In genomic region chr12:108511009-108511408, GRCm38 (mm10) we compare ENCODE assay signal across 9 mouse cellular contexts. TPM values are rescaled to one million over a fixed set of nuclear protein-coding genes. Genes with fewer than 3 reads are reported as not detected.
A peak's percentile ranks its signal among the peaks of the same experiment; 100 is the strongest.
DNase-seq lines count a peak whose midpoint lies in the region; ATAC-seq and TF ChIP-seq lines count a peak whose summit lies in the region.
"Had no signal": no experiment of that assay in that cellular context is flagged by ENCODE, and none has a peak within 500 bp of the region (broad histone marks: within the 10 kb centered on the region; RNA-seq: fewer than 3 reads in every experiment).

No protein-coding gene starts in this region.

- no peak for ATAC-seq in heart, postnatal 0 days (ENCODE audit: insufficient read depth, low read depth)
- no peak for ATAC-seq in forebrain, embryonic 12.5 days (ENCODE audit: low FRiP score)

- no peak overlapping the region for H3K4me3 ChIP-seq in heart, postnatal 0 days (ENCODE audit: low read depth, low read length)
- no peak overlapping the region for H3K4me3 ChIP-seq in forebrain, embryonic 12.5 days (replicated peaks)
- H3K4me3 ChIP-seq: heart, embryonic 15.5 days had no signal

- H3K9me3 ChIP-seq in heart, postnatal 0 days (replicated peaks; ENCODE audit: control insufficient read depth, low read length) = no peaks in the 10 kb centered on the region
- H3K9me3 ChIP-seq in forebrain, embryonic 12.5 days = no peaks in the 10 kb centered on the region
- H3K9me3 ChIP-seq: heart, embryonic 15.5 days had no signal

- no peaks in the 10 kb centered on the region for H3K27me3 ChIP-seq in heart, postnatal 0 days (ENCODE audit: control insufficient read depth, insufficient read depth, low read length)
- no peaks in the 10 kb centered on the region for H3K27me3 ChIP-seq in forebrain, embryonic 12.5 days
- H3K27me3 ChIP-seq: heart, embryonic 15.5 days had no signal

- H3K9ac ChIP-seq in heart, postnatal 0 days (replicated peaks; ENCODE audit: low read depth, low read length) = no peak overlapping the region
- no peak overlapping the region for H3K9ac ChIP-seq in forebrain, embryonic 12.5 days
- H3K9ac ChIP-seq: heart, embryonic 15.5 days had no signal

- no peak overlapping the region for H3K4me2 ChIP-seq in heart, postnatal 0 days (ENCODE audit: low read depth, low read length)
- no peak overlapping the region for H3K4me2 ChIP-seq in forebrain, embryonic 12.5 days
- H3K4me2 ChIP-seq: heart, embryonic 15.5 days had no signal

- no peak for TF ChIP-seq EP300 in heart, postnatal 0 days (IDR thresholded peaks at IDR 0.05; ENCODE audit: low read depth)

- peak; percentile 57 for TF ChIP-seq CTCF in heart, postnatal 0 days (IDR thresholded peaks at IDR 0.05; ENCODE audit: low read depth)

- peak; percentile 64 for DNase-seq in heart, postnatal 0 days (ENCODE audit: low spot score)
- DNase-seq in heart, postnatal 25 days (ENCODE audit: low spot score) = no peak
- peak; percentile 67 to 69 for DNase-seq in right cerebral cortex, adult 2 months (ENCODE audit: low spot score in 2 of 2)
- no peak for DNase-seq in right cerebral cortex, postnatal 25 days
- DNase-seq in large intestine, adult 2 months (ENCODE audit: low read depth, low spot score) = peak; percentile 24
- peak; percentile 44 for DNase-seq in retina, postnatal 7 days (ENCODE audit: low read depth, low spot score)
- DNase-seq in urinary bladder, postnatal 25 days (ENCODE audit: low spot score) = no peak

- H3K4me1 ChIP-seq in heart, postnatal 0 days (ENCODE audit: control insufficient read depth, insufficient read depth) = no peaks in the 10 kb centered on the region
- H3K4me1 ChIP-seq in forebrain, embryonic 12.5 days = no peaks in the 10 kb centered on the region; the same call in 1 of the 2 replicates
- H3K4me1 ChIP-seq: heart, embryonic 15.5 days had no signal

- peaks cover 18% of the 10 kb centered on the region for H3K36me3 ChIP-seq in heart, postnatal 0 days (replicated peaks; ENCODE audit: control insufficient read depth, insufficient read depth, low read length)
- peaks cover 36% of the 10 kb centered on the region for H3K36me3 ChIP-seq in forebrain, embryonic 12.5 days (replicated peaks)

- 7% methylated on average over 3 of the region's 3 CpGs for WGBS in heart, postnatal 0 days
- 2% methylated on average over 3 of the region's 3 CpGs for WGBS in large intestine, adult 2 months
- 14% methylated on average over 3 of the region's 3 CpGs for WGBS in forebrain, embryonic 12.5 days

- intact Hi-C loops in heart, postnatal 25 days (cut with DNase I) = no loop called here

- H3K27ac ChIP-seq in heart, postnatal 0 days (ENCODE audit: low read depth) = no peak overlapping the region
- no peak overlapping the region for H3K27ac ChIP-seq in forebrain, embryonic 12.5 days
- H3K27ac ChIP-seq: heart, embryonic 15.5 days had no signal

RNA-seq across cellular contexts. Expression of gene Evl, which starts 43.5 kb away (rescaled TPM):
- total RNA-seq in heart, postnatal 0 days (2014; rRNA removed; ENCODE audit: low replicate concordance) = 39.5 and 54.2 TPM in 2 replicates
- 22.4 and 26.6 TPM in 2 replicates for polyA plus RNA-seq in heart, postnatal 0 days (2015; fragmentation: Nextera tagmentation; extraction: Ambion mirVana)
- 10 to 100 TPM; 50.8 to 51.7 TPM for total RNA-seq in heart, postnatal 25 days (2021)
- polyA plus RNA-seq in large intestine, adult 2 months (2012; rRNA removed) = 26.9 and 27.2 TPM in 2 replicates
- 121 and 124 TPM in 2 replicates for polyA plus RNA-seq in forebrain, embryonic 12.5 days (2016; fragmentation: Nextera tagmentation; extraction: Ambion mirVana)

Comparison
In these comparisons a context has a peak if more than half of its experiments do, and no peak if none do; other contexts are left out.
1. DNase-seq: peak in heart, postnatal 0 days (single experiment), right cerebral cortex, adult 2 months (2 of 2), large intestine, adult 2 months (single experiment) and retina, postnatal 7 days (single experiment); none in heart, postnatal 25 days (single experiment), right cerebral cortex, postnatal 25 days (single experiment) and urinary bladder, postnatal 25 days (single experiment).